Mouse (Mus musculus) lung, postnatal 14 days (tissue): ENCODE results near the gene Nf1.
A peak's percentile ranks its signal among the peaks of the same experiment; 100 is the strongest.
"Not testable (repeated sequence)": the region's sequence is repeated elsewhere in the genome, so short reads cannot be mapped to it uniquely, and the experiment has no call there.

Source experiments
- DNase-seq: peaks from one replicate; pipeline ENCODE4 v3.0.0; 2021

Gene Nf1

GRCm38 (mm10) chr11:79339234-79339807, at the start of gene Nf1:
Nf1 (plus strand) TSS chr11:79339693.
- DNase-seq: peak; percentile 96

DNA sequence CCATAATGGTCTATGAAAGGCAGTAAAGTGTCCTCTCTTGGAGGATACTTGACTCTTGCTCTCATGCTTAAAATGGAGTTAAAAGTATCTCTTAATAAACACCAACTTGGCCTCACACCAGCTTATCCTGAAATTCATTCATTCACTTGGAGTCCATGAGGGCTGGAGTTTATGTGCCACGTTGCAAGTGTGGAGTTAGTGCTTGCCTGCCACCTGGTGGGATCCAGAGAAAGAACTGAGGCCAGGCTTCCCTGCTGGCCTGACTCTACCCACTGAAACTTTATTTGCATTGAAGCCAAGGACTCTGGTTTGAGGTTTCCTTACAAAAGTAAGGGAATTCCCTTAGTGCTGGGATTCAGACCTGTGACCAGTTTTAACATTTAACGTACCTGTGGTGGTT, 49.0 kb upstream of the Nf1 start:
- peak; percentile 56 for DNase-seq

- DNase-seq: no peak
These were observed 47.8 kb upstream of the Nf1 start for GRCm38 (mm10) chr11:79291651-79292050.

- DNase-seq: no peak
These were observed 47.4 kb upstream of the Nf1 start for GRCm38 (mm10) chr11:79292130-79292529.

GRCm38 (mm10) chr11:79293025-79293424, 46.5 kb upstream of the Nf1 start:
- no peak for DNase-seq

GRCm38 (mm10) chr11:79293971-79294370, 45.5 kb upstream of the Nf1 start:
- no peak for DNase-seq

DNA sequence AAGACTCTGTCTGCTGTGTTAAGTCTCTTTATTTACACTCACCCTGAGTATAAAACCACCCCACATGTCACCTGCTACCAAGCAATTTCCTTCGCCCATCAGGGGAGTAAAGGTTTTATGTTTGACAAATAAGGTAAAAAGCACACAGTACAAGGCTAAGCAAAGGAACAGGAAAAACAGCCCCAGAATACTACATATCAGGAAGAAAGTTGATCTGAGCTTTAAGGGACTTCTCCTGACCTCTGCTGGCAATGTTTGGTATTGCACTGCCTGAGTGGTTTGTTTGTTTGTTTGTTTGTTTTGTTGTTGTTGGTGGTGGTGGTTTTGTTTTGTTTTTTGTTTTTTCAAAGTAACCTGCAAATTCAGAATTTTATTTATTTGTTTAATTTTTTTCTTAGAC, 43.3 kb upstream of the Nf1 start:
- peak; percentile 59 for DNase-seq

DNA sequence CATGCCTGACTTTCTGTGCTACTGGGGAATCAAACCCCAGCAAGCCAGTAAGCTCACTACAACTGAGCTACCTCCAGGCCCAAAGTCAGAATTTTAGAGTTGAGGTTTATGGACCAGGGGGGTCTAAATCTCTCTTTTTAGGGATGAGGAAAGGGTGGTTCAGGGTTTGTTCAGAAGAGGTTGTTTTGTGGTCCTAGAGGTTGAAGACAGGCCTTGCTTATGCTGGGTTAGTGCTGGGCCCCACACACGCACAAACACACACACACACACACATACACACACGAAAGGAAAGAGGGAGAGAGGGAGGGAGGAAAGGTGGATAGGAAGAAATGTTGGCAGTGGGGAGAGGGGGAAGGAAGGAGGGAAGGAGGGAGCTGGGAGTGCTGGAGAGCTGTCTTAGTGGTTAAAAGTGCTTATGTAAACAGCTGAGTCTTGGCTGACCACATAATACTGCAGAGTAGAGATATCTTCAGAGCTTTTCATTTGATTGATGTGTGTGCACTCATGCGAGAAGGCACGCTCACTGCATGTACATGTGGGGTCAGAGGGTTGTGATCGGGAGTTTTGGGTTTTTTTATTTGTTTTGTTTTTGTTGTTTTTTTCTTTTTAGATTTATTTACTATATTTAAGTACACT, 42.5 kb upstream of the Nf1 start, which contains the start of gene Gm9964:
TSS of gene Gm9964 (minus strand) at position 51 of the 636 bp plus-strand sequence.
- no peak for DNase-seq

- DNase-seq: no peak
These were observed 39.6 kb upstream of the Nf1 start for GRCm38 (mm10) chr11:79299719-79300431.

DNA sequence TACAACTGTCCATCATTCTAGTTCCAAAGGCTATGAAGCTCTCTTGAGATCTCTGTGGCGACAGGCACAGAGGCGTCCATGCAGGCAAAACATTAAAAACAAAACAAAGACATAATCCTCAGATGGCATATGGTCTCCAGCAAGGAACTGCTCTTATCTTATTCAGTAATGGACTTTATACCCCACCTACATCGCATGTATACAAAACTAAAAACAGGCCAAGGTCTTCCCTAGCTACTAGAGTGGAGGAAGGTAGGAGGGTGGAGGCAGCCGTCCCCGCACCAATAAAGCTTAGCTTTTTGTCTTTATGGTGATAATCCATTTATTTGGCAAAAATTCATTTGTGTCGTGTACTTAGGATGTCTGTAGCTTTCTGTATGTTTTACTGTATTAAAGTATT, 36.4 kb upstream of the Nf1 start:
- no peak for DNase-seq

GRCm38 (mm10) chr11:79304245-79304644, 35.2 kb upstream of the Nf1 start:
- not testable (repeated sequence) for DNase-seq

DNA sequence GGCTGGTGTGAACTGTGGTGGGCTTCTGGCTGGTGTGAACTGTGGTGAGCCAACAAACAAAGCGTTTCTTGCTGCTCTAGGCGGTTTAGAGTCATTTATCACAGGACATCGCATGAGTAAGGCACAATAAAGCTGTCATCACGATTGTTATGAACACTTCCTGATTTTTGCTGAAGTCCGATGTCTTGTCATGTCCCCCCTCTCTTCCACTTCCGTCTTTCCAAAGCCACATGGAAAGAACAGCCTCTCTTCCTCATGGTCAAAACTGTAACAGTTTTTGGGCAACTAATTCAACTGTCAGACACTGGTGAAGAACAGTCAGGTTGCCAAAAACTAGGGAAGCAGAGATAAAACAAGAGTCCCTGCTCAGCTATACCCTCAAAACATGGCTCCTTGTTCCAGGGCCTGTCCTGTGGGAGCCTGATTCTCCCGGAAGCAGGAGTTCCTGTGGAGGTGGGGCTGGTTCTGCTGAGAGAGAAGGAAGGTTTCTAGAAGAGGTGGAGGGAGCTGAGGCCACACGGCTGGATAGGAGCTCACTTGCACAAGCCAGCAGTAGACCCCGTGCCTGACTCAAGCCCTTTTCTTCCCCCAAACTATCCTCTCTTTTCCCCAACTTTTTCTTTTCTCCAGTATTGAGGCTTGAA, 33.7 kb upstream of the Nf1 start:
- DNase-seq: no peak

GRCm38 (mm10) chr11:79306510-79306909, 33.0 kb upstream of the Nf1 start:
- peak; percentile 42 for DNase-seq

GRCm38 (mm10) chr11:79306996-79307395, 32.5 kb upstream of the Nf1 start:
- DNase-seq: peak; percentile 44

DNA sequence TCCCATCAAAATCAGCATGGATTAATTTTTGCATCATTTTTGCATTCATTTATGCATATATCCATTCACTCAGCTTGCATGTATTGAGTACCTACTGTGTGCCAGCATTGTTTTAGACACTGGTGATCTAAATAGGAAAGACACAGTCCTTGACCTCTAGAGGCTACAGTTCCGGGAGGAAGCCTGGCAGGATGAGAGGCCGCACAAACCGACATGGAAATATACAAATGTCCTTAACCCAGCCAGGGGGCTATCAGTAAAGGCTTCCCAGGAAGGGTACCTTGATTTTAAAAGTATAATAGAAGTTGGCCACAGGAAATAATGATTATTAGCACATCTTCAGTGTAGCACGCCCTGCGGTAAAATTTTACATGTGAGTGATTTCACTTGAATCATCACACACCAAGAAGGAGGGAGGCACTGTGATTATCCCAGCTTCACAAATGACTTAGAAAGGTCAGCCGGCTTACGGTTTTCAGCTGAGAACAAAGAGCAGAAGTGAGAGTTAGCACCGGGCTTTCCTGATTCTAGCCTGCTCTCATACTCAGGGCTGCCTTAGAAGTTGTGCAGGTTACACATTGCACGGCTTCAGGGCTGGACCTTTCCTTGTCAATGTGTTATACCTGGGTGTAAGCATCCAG, 31.8 kb upstream of the Nf1 start:
- no peak for DNase-seq

DNA sequence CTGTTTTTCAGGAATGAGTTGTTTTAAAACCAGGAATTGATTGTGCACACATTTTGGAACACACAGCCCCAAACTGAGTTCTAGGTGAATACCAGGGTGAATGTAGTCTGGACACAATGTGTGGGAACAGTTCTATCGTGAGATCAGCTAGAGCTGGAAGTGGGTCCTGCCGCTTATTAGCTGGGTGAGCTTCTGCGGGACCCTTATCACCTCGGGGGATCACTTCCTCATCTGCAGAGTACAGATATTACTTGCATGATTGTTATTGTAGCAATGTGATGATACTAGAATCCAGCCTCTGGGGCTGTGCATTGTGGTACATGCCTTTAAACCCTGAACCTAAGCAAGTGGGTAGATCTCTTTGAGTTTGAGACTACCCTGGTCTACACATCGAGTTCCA, 29.0 kb upstream of the Nf1 start:
- no peak for DNase-seq

GRCm38 (mm10) chr11:79316807-79317345, 22.6 kb upstream of the Nf1 start:
- DNase-seq: no peak

GRCm38 (mm10) chr11:79319807-79320206, 19.7 kb upstream of the Nf1 start:
- peak; percentile 58 for DNase-seq

GRCm38 (mm10) chr11:79323985-79324685, 15.4 kb upstream of the Nf1 start:
- no peak for DNase-seq

GRCm38 (mm10) chr11:79325663-79326062, 13.8 kb upstream of the Nf1 start:
- no peak for DNase-seq

- no peak for DNase-seq
These were observed 12.4 kb upstream of the Nf1 start for GRCm38 (mm10) chr11:79327106-79327505.

DNA sequence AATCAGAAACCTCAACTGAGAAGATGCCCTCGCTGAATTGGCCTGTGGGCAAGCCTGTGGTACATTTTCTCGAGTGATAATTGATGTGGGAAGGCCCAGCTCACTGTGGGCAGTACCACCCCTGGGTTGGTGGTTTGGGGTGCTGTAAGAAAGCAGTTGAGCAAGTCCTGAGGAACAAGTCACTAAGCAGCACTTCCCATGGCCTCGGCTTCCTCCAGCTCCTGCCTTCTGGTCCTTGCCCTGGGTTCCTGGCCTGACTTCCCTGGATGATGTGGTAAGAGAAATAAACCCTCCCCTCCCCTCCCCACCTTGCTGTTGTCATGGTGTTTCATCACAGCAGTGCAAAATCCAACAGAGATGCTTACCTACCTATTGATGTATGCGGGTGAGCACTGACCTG, 11.4 kb upstream of the Nf1 start:
- DNase-seq: no peak
